In genomic region chr16:4665726-4666125, GRCm38 (mm10) we compare ENCODE assay signal across 22 mouse cellular contexts.
"Had no signal": no experiment of that assay in that cellular context is flagged by ENCODE, and none has a peak within 500 bp of the region (broad histone marks: within the 10 kb centered on the region; RNA-seq: fewer than 3 reads in every experiment).

No protein-coding gene starts in this region.

- H3K27me3 ChIP-seq: heart, embryonic 13.5 days; heart, embryonic 15.5 days; hindbrain, embryonic 13.5 days; hindbrain, embryonic 15.5 days; limb, embryonic 13.5 days; limb, embryonic 15.5 days had no signal

- DNase-seq: gastrocnemius, adult 2 months; gastrocnemius, postnatal 10 days; gastrocnemius, postnatal 25 days; heart, adult 11 months; heart, adult 2 months; heart, postnatal 14 days; heart, postnatal 36 days; layer of hippocampus, adult 9-11 months; layer of hippocampus, postnatal 36 days; left cerebral cortex, postnatal 4 days; lung, adult 18-20 months had no signal

- H3K9me3 ChIP-seq: heart, embryonic 13.5 days; heart, embryonic 15.5 days; hindbrain, embryonic 13.5 days; hindbrain, embryonic 15.5 days; limb, embryonic 13.5 days; limb, embryonic 15.5 days had no signal

- H3K4me2 ChIP-seq: heart, embryonic 11.5 days; heart, embryonic 13.5 days; heart, embryonic 15.5 days; hindbrain, embryonic 13.5 days; hindbrain, embryonic 15.5 days; limb, embryonic 13.5 days; limb, embryonic 15.5 days; liver, embryonic 11.5 days had no signal

- ATAC-seq: hindbrain, postnatal 0 days; intestine, embryonic 16.5 days had no signal

- H3K9ac ChIP-seq: heart, embryonic 13.5 days; heart, embryonic 15.5 days; hindbrain, embryonic 13.5 days; hindbrain, embryonic 15.5 days; limb, embryonic 15.5 days; liver, embryonic 14.5 days had no signal

- H3K4me3 ChIP-seq: gastrocnemius, adult 2 months; heart, adult 2 months; heart, embryonic 13.5 days; heart, embryonic 15.5 days; hindbrain, embryonic 13.5 days; hindbrain, embryonic 15.5 days; limb, embryonic 13.5 days; limb, embryonic 15.5 days had no signal

- H3K27ac ChIP-seq: heart, adult 2 months; heart, embryonic 13.5 days; heart, embryonic 15.5 days; hindbrain, embryonic 13.5 days; hindbrain, embryonic 15.5 days; hindbrain, postnatal 0 days; liver, embryonic 14.5 days had no signal

- H3K4me1 ChIP-seq: hindbrain, embryonic 13.5 days; hindbrain, embryonic 15.5 days had no signal
